Mouse (Mus musculus) adrenal gland, postnatal 25 days (tissue): Measurements from ENCODE around the gene Klhdc4. TPM values are rescaled to one million over a fixed set of nuclear protein-coding genes. Genes with fewer than 3 reads are reported as not detected.

Experiments
- DNase-seq: peaks from one replicate; pipeline ENCODE4 v3.0.0; 2021; ENCODE audit warnings: mixed read lengths
- total RNA-seq: library from RNA; stranded (reverse); gene quantifications from 2 replicates; pipeline ENCODE4 v1.2.3, GENCODE M21; 2021

Klhdc4 gene
- total RNA-seq, 1 experiment from 2014 or later, result 29.1 TPM

GRCm38 (mm10) chr8:121749501-121749900 is 79.9 kb downstream of the Klhdc4 start:
- no peak for DNase-seq

Other genes starting within 250 kb of the Klhdc4 start
- 171 and 182 TPM in 2 replicates for gene Map1lc3b, start 239.2 kb downstream of the Klhdc4 start, total RNA-seq
- gene Zcchc14, start 176.7 kb downstream of the Klhdc4 start, total RNA-seq, result 52.5 and 57.8 TPM in 2 replicates
- 2.0 and 3.2 TPM in 2 replicates for gene Jph3, start 99.9 kb downstream of the Klhdc4 start, total RNA-seq
- gene Slc7a5, start 78.1 kb upstream of the Klhdc4 start, total RNA-seq, result 56.6 and 57.8 TPM in 2 replicates
- gene Car5a, start 115.3 kb upstream of the Klhdc4 start, total RNA-seq, result 1.6 TPM in 1 of 2 replicates, not detected in the other
- gene Banp, start 120.2 kb upstream of the Klhdc4 start, total RNA-seq, result 33.2 and 35.7 TPM in 2 replicates